Mouse (Mus musculus) kidney, embryonic 15.5 days (tissue): ENCODE data around the gene Unc79. TPM values are rescaled to one million over a fixed set of nuclear protein-coding genes. Genes with fewer than 3 reads are reported as not detected.

Experiments used
- ATAC-seq: fragments of 200-750 bp; cut with Nextera tagmentation; replicated peaks from 2 replicates; pipeline ENCODE4 v1.8.0; 2017; ENCODE audit warnings: moderate TSS enrichment; ENCODE audit not compliant: low FRiP score
- H3K27ac ChIP-seq: fragments of 300-500 bp; sonication (generic); 2 replicates; pipeline ENCODE4 v1.5.1; 2015; ENCODE audit warnings: mild to moderate bottlenecking, inconsistent platforms
- H3K27me3 ChIP-seq: fragments of 300-500 bp; sonication (generic); 2 replicates; pipeline ENCODE4 v1.6.1; 2015; ENCODE audit warnings: inconsistent platforms
- H3K36me3 ChIP-seq: fragments of 300-500 bp; sonication (generic); 2 replicates; pipeline ENCODE4 v1.6.1; 2015; ENCODE audit warnings: inconsistent platforms
- H3K4me1 ChIP-seq: fragments of 300-500 bp; sonication (generic); 2 replicates; pipeline ENCODE4 v1.6.1; 2015; ENCODE audit warnings: inconsistent platforms
- H3K4me2 ChIP-seq: fragments of 300-500 bp; sonication (generic); 2 replicates; pipeline ENCODE4 v1.6.1; 2015; ENCODE audit warnings: moderate library complexity, mild to moderate bottlenecking, inconsistent platforms
- H3K4me3 ChIP-seq: fragments of 300-500 bp; sonication (generic); replicated peaks from 2 replicates; pipeline ENCODE4 v1.5.1; 2015; ENCODE audit warnings: mild to moderate bottlenecking, inconsistent platforms
- H3K9ac ChIP-seq: fragments of 300-500 bp; sonication (generic); 2 replicates; pipeline ENCODE4 v1.6.1; 2015; ENCODE audit warnings: mild to moderate bottlenecking, inconsistent platforms
- H3K9me3 ChIP-seq: fragments of 300-500 bp; sonication (generic); replicated peaks from 2 replicates; pipeline ENCODE4 v1.6.1; 2016; ENCODE audit warnings: inconsistent platforms
- WGBS: fragments of 180-500 bp; shearing (Covaris S2); methylation state at CpG from one replicate; pipeline ENCODE4 v1.1.7; 2015; ENCODE audit warnings: mixed read lengths; 5-methylcytosine and 5-hydroxymethylcytosine counted together
- microRNA-seq: library from miRNA; unstranded; fragments of <30 nt; microRNA quantifications from one replicate; pipeline ENCODE4, GENCODE M21; 2016
- polyA plus RNA-seq: library from polyadenylated mRNA; unstranded; fragments of >200 nt; fragmentation: Nextera tagmentation; extraction: Ambion mirVana; gene quantifications from 2 replicates; pipeline ENCODE4 v1.2.1, GENCODE M21; 2015

Unc79 gene
- polyA plus RNA-seq, 1 experiment from 2014 or later = 0.25 TPM

GRCm38 (mm10) chr12:103215877-103216610 lies 267.4 kb downstream of the Unc79 start:
- no peaks in the 10 kb centered on the region for H3K36me3 ChIP-seq
- no peak overlapping the region for H3K4me3 ChIP-seq
- no peaks in the 10 kb centered on the region for H3K27me3 ChIP-seq
- H3K9me3 ChIP-seq = no peaks in the 10 kb centered on the region
- peak; percentile 72 for ATAC-seq
- no peak overlapping the region for H3K4me2 ChIP-seq
- WGBS = 38% methylated on average over 6 of the region's 6 CpGs
- H3K27ac ChIP-seq = peak overlapping the region; percentile 66
- H3K9ac ChIP-seq = no peak overlapping the region
- H3K4me1 ChIP-seq = peaks cover 35% of the 10 kb centered on the region

GRCm38 (mm10) chr12:103223671-103224070 lies 275.0 kb downstream of the Unc79 start:
- Histone ChIP-seq H3K9ac (no peak overlapping the region), H3K9me3 (no peaks in the 10 kb centered on the region), H3K4me1 (peaks cover 5% of the 10 kb centered on the region; the same call in 1 of the 2 replicates), H3K27me3 (no peaks in the 10 kb centered on the region), H3K4me2 (no peak overlapping the region), H3K4me3 (no peak overlapping the region), H3K36me3 (no peaks in the 10 kb centered on the region), H3K27ac (no peak overlapping the region)
- WGBS = 88% methylated on average over 9 of the region's 9 CpGs
- ATAC-seq = no peak

DNA sequence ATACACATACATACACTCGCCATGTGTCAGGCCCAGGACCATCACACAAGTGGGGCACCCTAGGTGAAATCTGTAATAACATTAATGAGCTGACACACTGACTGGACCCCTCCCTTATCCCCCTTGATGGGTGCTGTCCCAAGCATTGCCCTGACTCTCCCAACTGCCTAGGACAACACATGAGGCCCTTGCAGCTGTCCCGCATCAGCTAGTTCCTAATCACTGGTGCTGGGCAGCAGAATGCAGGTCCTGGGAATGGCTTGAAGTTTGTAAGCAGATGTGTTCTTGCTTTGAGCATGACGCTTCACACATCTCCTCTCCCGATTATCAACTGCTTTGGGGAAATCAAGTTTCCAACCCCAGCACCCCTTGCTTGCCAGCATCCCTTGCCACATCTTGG lies 277.5 kb downstream of the Unc79 start:
- 84% methylated on average over 4 of the region's 4 CpGs for WGBS
- Histone ChIP-seq H3K9me3 (no peaks in the 10 kb centered on the region), H3K27ac (no peak overlapping the region), H3K9ac (no peak overlapping the region), H3K4me3 (no peak overlapping the region), H3K4me2 (no peak overlapping the region), H3K27me3 (no peaks in the 10 kb centered on the region), H3K36me3 (no peaks in the 10 kb centered on the region), H3K4me1 (no peaks in the 10 kb centered on the region)
- no peak for ATAC-seq

- Histone ChIP-seq H3K27me3 (no peaks in the 10 kb centered on the region), H3K36me3 (no peaks in the 10 kb centered on the region), H3K4me2 (no peak overlapping the region), H3K4me1 (no peaks in the 10 kb centered on the region), H3K9ac (no peak overlapping the region), H3K4me3 (no peak overlapping the region), H3K9me3 (no peaks in the 10 kb centered on the region), H3K27ac (no peak overlapping the region)
- no peak for ATAC-seq
- WGBS = 85% methylated on average over 4 of the region's 4 CpGs
These were observed 280.4 kb downstream of the Unc79 start for GRCm38 (mm10) chr12:103229058-103229457.

Small RNA genes lying within 50 kb of the gene (microRNA-seq; reads per million reads assigned to microRNA genes)
- not detected for gene Gm44324

Other genes with a start within 250 kb of the Unc79 start
- gene Itpk1, start 243.9 kb upstream of the Unc79 start, polyA plus RNA-seq = 18.9 and 20.8 TPM in 2 replicates
- 24.5 and 25.4 TPM in 2 replicates for gene Moap1, start 205.2 kb upstream of the Unc79 start, polyA plus RNA-seq
- gene Tmem251, start 205.1 kb upstream of the Unc79 start, polyA plus RNA-seq = 10.0 and 10.8 TPM in 2 replicates
- gene Gm28051, start 191.1 kb upstream of the Unc79 start, polyA plus RNA-seq = not detected in 2 replicates
- 33.7 and 38.7 TPM in 2 replicates for gene Gon7, start 191.1 kb upstream of the Unc79 start, polyA plus RNA-seq
- 42.4 and 44.5 TPM in 2 replicates for gene Ubr7, start 190.9 kb upstream of the Unc79 start, polyA plus RNA-seq
- 24.7 and 26.0 TPM in 2 replicates for gene Gm20604, start 190.2 kb upstream of the Unc79 start, polyA plus RNA-seq
- 18.5 and 19.1 TPM in 2 replicates for gene Btbd7, start 70.4 kb upstream of the Unc79 start, polyA plus RNA-seq
- not detected in 2 replicates for gene Cox8c, start 49.5 kb upstream of the Unc79 start, polyA plus RNA-seq